Mouse (Mus musculus) adrenal gland, postnatal 25 days (tissue): Measurements from ENCODE around the gene Trappc5. TPM values are rescaled to one million over a fixed set of nuclear protein-coding genes. Genes with fewer than 3 reads are reported as not detected.

Experiments used
- total RNA-seq: library from RNA; stranded (reverse); gene quantifications from 2 replicates; pipeline ENCODE4 v1.2.3, GENCODE M21; 2021

Trappc5 gene
- total RNA-seq, 1 experiment from 2014 or later: 20.2 TPM

Other genes starting within 250 kb of the Trappc5 start
- gene Pex11g, start 208.6 kb upstream of the Trappc5 start, total RNA-seq: 11.2 and 12.4 TPM in 2 replicates
- gene Tex45, start 205.4 kb upstream of the Trappc5 start, total RNA-seq: not detected in 2 replicates
- gene Zfp358, start 183.2 kb upstream of the Trappc5 start, total RNA-seq: 18.2 and 24.3 TPM in 2 replicates
- 46.3 and 46.5 TPM in 2 replicates for gene Mcoln1, start 175.8 kb upstream of the Trappc5 start, total RNA-seq
- 41.7 and 63.8 TPM in 2 replicates for gene Pnpla6, start 160.9 kb upstream of the Trappc5 start, total RNA-seq
- gene C330021F23Rik, start 108.3 kb upstream of the Trappc5 start, total RNA-seq: not detected in 2 replicates
- 7.0 and 10.0 TPM in 2 replicates for gene Camsap3, start 89.0 kb upstream of the Trappc5 start, total RNA-seq
- gene Xab2, start 55.0 kb upstream of the Trappc5 start, total RNA-seq: 34.8 and 40.9 TPM in 2 replicates
- 90.3 and 117 TPM in 2 replicates for gene Pet100, start 54.8 kb upstream of the Trappc5 start, total RNA-seq
- not detected in 2 replicates for gene Pcp2, start 50.8 kb upstream of the Trappc5 start, total RNA-seq
- gene Stxbp2, start 45.3 kb upstream of the Trappc5 start, total RNA-seq: 123 and 133 TPM in 2 replicates
- 32.6 and 32.8 TPM in 2 replicates for gene Retn, start 20.5 kb upstream of the Trappc5 start, total RNA-seq
- 0.21 TPM in 1 of 2 replicates, not detected in the other for gene Mcemp1, start 10.5 kb upstream of the Trappc5 start, total RNA-seq
- 23.1 and 33.7 TPM in 2 replicates for gene Fcor, start 3.9 kb upstream of the Trappc5 start, total RNA-seq
- gene Fcer2a, start 17.9 kb downstream of the Trappc5 start, total RNA-seq: 0.18 TPM in 1 of 2 replicates, not detected in the other
- gene Clec4g, start 44.4 kb downstream of the Trappc5 start, total RNA-seq: not detected in 2 replicates
- not detected in 2 replicates for gene Cd209a, start 72.7 kb downstream of the Trappc5 start, total RNA-seq
- not detected in 2 replicates for gene Cd209e, start 178.0 kb downstream of the Trappc5 start, total RNA-seq
- not detected in 2 replicates for gene Cd209d, start 202.3 kb downstream of the Trappc5 start, total RNA-seq